Mouse (Mus musculus) heart, embryonic 11.5 days (tissue): Measurements from ENCODE around the gene Ralgps1. TPM values are rescaled to one million over a fixed set of nuclear protein-coding genes. Genes with fewer than 3 reads are reported as not detected.
A peak's percentile ranks its signal among the peaks of the same experiment; 100 is the strongest.

Source experiments
- ATAC-seq: fragments of 200-750 bp; cut with Nextera tagmentation; replicated peaks from 2 replicates; pipeline ENCODE4 v1.8.0; 2017; ENCODE audit warnings: moderate library complexity; ENCODE audit not compliant: insufficient number of reproducible peaks, low FRiP score, low TSS enrichment
- H3K27ac ChIP-seq: fragments of 300-500 bp; sonication (generic); 2 replicates; pipeline ENCODE4 v1.5.1; 2014; ENCODE audit warnings: mild to moderate bottlenecking, low read depth, low read length
- H3K27me3 ChIP-seq: fragments of 300-500 bp; sonication (generic); 2 replicates; pipeline ENCODE4 v1.6.1; 2014; ENCODE audit warnings: mild to moderate bottlenecking, low read length, mixed read lengths; ENCODE audit not compliant: control insufficient read depth, insufficient read depth
- H3K36me3 ChIP-seq: fragments of 300-500 bp; sonication (generic); 2 replicates; pipeline ENCODE4 v1.6.1; 2014; ENCODE audit warnings: mild to moderate bottlenecking, low read length, moderate library complexity, mixed read lengths; ENCODE audit not compliant: control insufficient read depth, insufficient read depth
- H3K4me1 ChIP-seq: fragments of 300-500 bp; sonication (generic); 2 replicates; pipeline ENCODE4 v1.6.1; 2014; ENCODE audit warnings: low read length; ENCODE audit not compliant: control insufficient read depth, insufficient read depth
- H3K4me2 ChIP-seq: fragments of 300-500 bp; sonication (generic); 2 replicates; pipeline ENCODE4 v1.6.1; 2014; ENCODE audit warnings: mild to moderate bottlenecking, moderate library complexity
- H3K4me3 ChIP-seq: fragments of 300-500 bp; sonication (generic); 2 replicates; pipeline ENCODE4 v1.5.1; 2014; ENCODE audit warnings: low read depth, low read length
- H3K9ac ChIP-seq: fragments of 300-500 bp; sonication (generic); 2 replicates; pipeline ENCODE4 v1.6.1; 2014; ENCODE audit warnings: mild to moderate bottlenecking, low read depth, low read length, moderate library complexity
- H3K9me3 ChIP-seq: fragments of 300-500 bp; sonication (generic); replicated peaks from 2 replicates; pipeline ENCODE4 v1.6.1; 2016; ENCODE audit warnings: low read length; ENCODE audit not compliant: control insufficient read depth
- WGBS: fragments of 180-500 bp; shearing (Covaris S2); extraction: QIAGEN DNeasy Blood & Tissue Kit; methylation state at CpG from one replicate; pipeline ENCODE4 v1.1.7; 2014; ENCODE audit not compliant: insufficient replicate concordance; 5-methylcytosine and 5-hydroxymethylcytosine counted together
- polyA plus RNA-seq: library from polyadenylated mRNA; unstranded; fragments of >200 nt; fragmentation: Nextera tagmentation; extraction: Ambion mirVana; gene quantifications from 2 replicates; pipeline ENCODE4 v1.2.1, GENCODE M21; 2014

Ralgps1 gene
- polyA plus RNA-seq, 1 experiment from 2014 or later, result 6.6 TPM

- 69% methylated on average over 16 of the region's 16 CpGs for WGBS
- Histone ChIP-seq H3K4me2 (no peak overlapping the region), H3K36me3 (no peaks in the 10 kb centered on the region), H3K4me3 (no peak overlapping the region), H3K4me1 (peaks cover 28% of the 10 kb centered on the region), H3K9me3 (no peaks in the 10 kb centered on the region), H3K9ac (no peak overlapping the region), H3K27me3 (no peaks in the 10 kb centered on the region), H3K27ac (no peak overlapping the region)
- no peak for ATAC-seq
Observed at GRCm38 (mm10) chr2:33179930-33180630, 191.2 kb downstream of the Ralgps1 start.

DNA sequence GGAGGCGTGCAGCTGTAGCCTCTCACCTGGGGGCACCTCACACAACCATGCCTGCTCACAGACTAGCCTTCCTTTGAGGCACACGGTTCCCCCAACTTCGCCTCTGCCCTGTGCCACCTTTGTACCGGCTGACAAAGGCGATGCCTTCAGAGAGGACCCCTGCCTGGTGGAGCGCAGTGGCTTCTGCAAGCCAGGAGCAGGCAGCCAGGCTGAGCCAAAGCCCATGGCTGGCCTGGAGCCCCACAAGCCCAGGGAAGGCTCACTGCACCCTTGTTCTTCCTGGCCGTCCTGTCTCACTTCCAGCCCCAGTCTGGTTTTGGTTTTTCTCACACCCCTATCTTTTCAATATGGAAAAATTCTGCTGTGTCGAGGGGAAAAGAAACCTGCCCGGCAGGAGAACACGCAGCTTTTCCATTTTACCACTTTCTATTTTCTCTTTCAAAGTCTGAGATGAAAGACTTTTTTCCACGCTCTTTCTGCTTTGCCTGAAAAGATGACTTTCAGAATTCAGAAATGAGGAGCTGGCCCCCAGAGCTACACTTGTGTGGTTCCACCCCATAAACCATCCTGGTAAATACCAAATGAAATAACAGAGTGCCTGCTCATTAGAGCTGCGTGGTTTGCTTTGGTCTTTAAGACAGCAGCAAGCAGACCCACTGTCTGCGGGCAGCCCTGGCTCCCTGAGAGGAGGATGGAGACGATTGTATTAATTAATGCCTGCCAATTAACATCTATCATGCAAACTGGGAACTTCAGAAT, 191.9 kb downstream of the Ralgps1 start:
- Histone ChIP-seq H3K4me2 (no peak overlapping the region), H3K27ac (0 out of 2 replicates have a peak overlapping the region, but pooled peaks have one; percentile 22), H3K4me1 (peaks cover 28% of the 10 kb centered on the region), H3K4me3 (no peak overlapping the region), H3K9me3 (no peaks in the 10 kb centered on the region), H3K36me3 (no peaks in the 10 kb centered on the region), H3K27me3 (no peaks in the 10 kb centered on the region), H3K9ac (no peak overlapping the region)
- ATAC-seq, result no peak
- WGBS, result 75% methylated on average over 14 of the region's 14 CpGs

- no peaks in the 10 kb centered on the region for H3K27me3 ChIP-seq
- no peak overlapping the region for H3K4me2 ChIP-seq
- no peak overlapping the region for H3K27ac ChIP-seq
- H3K4me1 ChIP-seq, result peaks cover 28% of the 10 kb centered on the region
- peak overlapping the region; percentile 16; the same call in 1 of the 2 replicates for H3K9ac ChIP-seq
- H3K9me3 ChIP-seq, result no peaks in the 10 kb centered on the region
- H3K36me3 ChIP-seq, result no peaks in the 10 kb centered on the region
- H3K4me3 ChIP-seq, result no peak overlapping the region
- 55% methylated on average over 11 of the region's 11 CpGs for WGBS
- no peak; the same call in 1 of the 2 replicates for ATAC-seq
Observed at GRCm38 (mm10) chr2:33178243-33178932, 192.9 kb downstream of the Ralgps1 start.

GRCm38 (mm10) chr2:33177443-33178242, 193.6 kb downstream of the Ralgps1 start:
- Histone ChIP-seq H3K4me3 (no peak overlapping the region), H3K27me3 (no peaks in the 10 kb centered on the region), H3K9ac (no peak overlapping the region), H3K36me3 (no peaks in the 10 kb centered on the region), H3K9me3 (no peaks in the 10 kb centered on the region), H3K4me2 (no peak overlapping the region; the same call in 1 of the 2 replicates), H3K4me1 (peaks cover 33% of the 10 kb centered on the region), H3K27ac (peak overlapping the region; percentile 79)
- ATAC-seq, result no peak; the same call in 1 of the 2 replicates
- WGBS, result 50% methylated on average over 12 of the region's 12 CpGs

GRCm38 (mm10) chr2:33176921-33177320, 194.4 kb downstream of the Ralgps1 start:
- 63% methylated on average over 2 of the region's 2 CpGs for WGBS
- Histone ChIP-seq H3K27me3 (no peaks in the 10 kb centered on the region), H3K4me1 (peaks cover 35% of the 10 kb centered on the region), H3K36me3 (no peaks in the 10 kb centered on the region), H3K9me3 (no peaks in the 10 kb centered on the region), H3K4me3 (no peak overlapping the region), H3K27ac (peak overlapping the region; percentile 79), H3K9ac (no peak overlapping the region), H3K4me2 (no peak overlapping the region)
- no peak for ATAC-seq

GRCm38 (mm10) chr2:33176516-33176915, 194.8 kb downstream of the Ralgps1 start:
- H3K9ac ChIP-seq, result no peak overlapping the region
- peaks cover 35% of the 10 kb centered on the region for H3K4me1 ChIP-seq
- no peak overlapping the region for H3K4me2 ChIP-seq
- no peak overlapping the region for H3K27ac ChIP-seq
- 50% methylated on average over 7 of the region's 7 CpGs for WGBS
- no peak overlapping the region for H3K4me3 ChIP-seq
- H3K9me3 ChIP-seq, result no peaks in the 10 kb centered on the region
- H3K36me3 ChIP-seq, result no peaks in the 10 kb centered on the region
- no peak for ATAC-seq
- H3K27me3 ChIP-seq, result no peaks in the 10 kb centered on the region

GRCm38 (mm10) chr2:33173686-33174085, 197.6 kb downstream of the Ralgps1 start:
- Histone ChIP-seq H3K4me2 (no peak overlapping the region), H3K4me1 (peaks cover 24% of the 10 kb centered on the region), H3K4me3 (no peak overlapping the region), H3K27ac (no peak overlapping the region), H3K9ac (no peak overlapping the region), H3K9me3 (no peaks in the 10 kb centered on the region), H3K27me3 (no peaks in the 10 kb centered on the region), H3K36me3 (no peaks in the 10 kb centered on the region)
- 84% methylated on average over 7 of the region's 7 CpGs for WGBS
- ATAC-seq, result no peak

DNA sequence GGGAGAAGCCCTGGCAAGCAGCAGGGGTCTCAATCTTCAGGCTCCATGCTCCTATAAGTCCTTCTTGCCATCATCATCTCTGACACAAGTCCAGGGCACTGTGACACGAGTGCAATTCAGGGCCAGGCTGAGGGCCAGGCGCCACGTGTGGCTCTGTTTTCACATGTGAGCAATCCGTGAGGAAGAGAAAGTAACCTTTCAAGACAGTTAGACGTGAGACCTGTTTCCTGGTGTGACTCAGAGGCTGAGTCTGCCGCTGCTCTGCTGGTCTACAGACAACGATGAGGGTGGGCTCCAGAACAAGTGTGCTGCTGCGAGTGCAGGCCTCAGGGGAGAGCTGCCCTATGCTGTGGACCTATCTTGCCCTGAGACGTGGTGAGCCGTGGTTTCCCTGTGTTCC, 198.2 kb downstream of the Ralgps1 start:
- Histone ChIP-seq H3K9ac (0 out of 2 replicates have a peak overlapping the region, but pooled peaks have one; percentile 6), H3K27me3 (no peaks in the 10 kb centered on the region), H3K36me3 (no peaks in the 10 kb centered on the region), H3K4me2 (no peak overlapping the region), H3K27ac (no peak overlapping the region), H3K4me3 (no peak overlapping the region), H3K9me3 (no peaks in the 10 kb centered on the region), H3K4me1 (peaks cover 19% of the 10 kb centered on the region)
- ATAC-seq, result no peak
- WGBS, result 62% methylated on average over 10 of the region's 10 CpGs
